Mouse (Mus musculus) limb, embryonic 14.5 days (tissue): Measurements from ENCODE around the gene Elk4. TPM values are rescaled to one million over a fixed set of nuclear protein-coding genes. Genes with fewer than 3 reads are reported as not detected.

Source experiments
- ATAC-seq: fragments of 200-750 bp; cut with Nextera tagmentation; 2 replicates; pipeline ENCODE4 v1.8.0; 2017; ENCODE audit warnings: low read depth, moderate number of reproducible peaks, moderate TSS enrichment; ENCODE audit not compliant: low FRiP score
- DNase-seq: peaks from one replicate; pipeline ENCODE4 v3.0.0-alpha.2; 2015; ENCODE audit warnings: low spot score
- H3K27ac ChIP-seq: fragments of 300-500 bp; sonication (generic); replicated peaks from 2 replicates; pipeline ENCODE4 v1.5.1; 2014; ENCODE audit warnings: low read depth, mild to moderate bottlenecking, low read length, moderate library complexity, mixed read lengths
- H3K27me3 ChIP-seq: fragments of 300-500 bp; sonication (generic); 2 replicates; pipeline ENCODE4 v1.6.1; 2014; ENCODE audit warnings: low read length, mixed read lengths; ENCODE audit not compliant: control insufficient read depth, insufficient read depth
- H3K36me3 ChIP-seq: fragments of 300-500 bp; sonication (generic); 2 replicates; pipeline ENCODE4 v1.6.1; 2014; ENCODE audit warnings: mild to moderate bottlenecking, low read length, moderate library complexity, mixed read lengths; ENCODE audit not compliant: control insufficient read depth, insufficient read depth
- H3K4me1 ChIP-seq: fragments of 300-500 bp; sonication (generic); 2 replicates; pipeline ENCODE4 v1.6.1; 2014; ENCODE audit warnings: antibody characterized with exemption, low read length, mixed read lengths; ENCODE audit not compliant: control insufficient read depth, insufficient read depth
- H3K4me2 ChIP-seq: fragments of 300-500 bp; sonication (generic); replicated peaks from 2 replicates; pipeline ENCODE4 v1.6.1; 2014; ENCODE audit warnings: low read depth, mild to moderate bottlenecking, low read length, moderate library complexity; ENCODE audit not compliant: severe bottlenecking
- H3K4me3 ChIP-seq: fragments of 300-500 bp; sonication (generic); replicated peaks from 2 replicates; pipeline ENCODE4 v1.5.1; 2014; ENCODE audit warnings: low read length
- H3K9ac ChIP-seq: fragments of 300-500 bp; sonication (generic); 2 replicates; pipeline ENCODE4 v1.6.1; 2014; ENCODE audit warnings: mild to moderate bottlenecking, low read depth, low read length, moderate library complexity; ENCODE audit not compliant: severe bottlenecking
- H3K9me3 ChIP-seq: fragments of 300-500 bp; sonication (generic); 2 replicates; pipeline ENCODE4 v1.6.1; 2016; ENCODE audit warnings: low read length; ENCODE audit not compliant: control insufficient read depth
- POLR2A ChIP-seq: fragments of 200-500 bp; IDR thresholded peaks from 2 replicates; pipeline ENCODE4 v1.8.0; 2012; ENCODE audit warnings: inconsistent platforms, mild to moderate bottlenecking, moderate library complexity, borderline replicate concordance; ENCODE audit not compliant: insufficient read depth, insufficient read length; ENCODE audit errors: extremely low read depth
- WGBS: fragments of 180-500 bp; shearing (Covaris S2); extraction: QIAGEN DNeasy Blood & Tissue Kit; methylation state at CpG from one replicate; pipeline ENCODE4 v1.1.7; 2014; 5-methylcytosine and 5-hydroxymethylcytosine counted together
- polyA plus RNA-seq, 2 experiments: library from polyadenylated mRNA; depleted of rRNA in 1 of 2; stranded (reverse) in 1 of 2; unstranded in 1 of 2; fragments of >200 nt; fragmentation: Nextera tagmentation in 1 of 2; extraction: Ambion mirVana in 1 of 2; gene quantifications; 2 replicates each; pipeline versions ENCODE4 v1.2.1 to v1.2.3; 2012 to 2014

The Elk4 gene
- polyA plus RNA-seq (2012; rRNA removed), result 26.8 and 30.0 TPM in 2 replicates
- 36.6 and 38.8 TPM in 2 replicates for polyA plus RNA-seq (2014; fragmentation: Nextera tagmentation; extraction: Ambion mirVana)

GRCm38 (mm10) chr1:132007282-132007815, at the start of gene Elk4:
TSS of gene Elk4 (plus strand) at chr1:132007607.
- Histone ChIP-seq H3K27me3 (no peaks in the 10 kb centered on the region), H3K9me3 (no peaks in the 10 kb centered on the region), H3K9ac (peak within 1 kb of the TSS; percentile 98), H3K4me3 (peak within 1 kb of the TSS; percentile 90), H3K4me1 (peaks cover 11% of the 10 kb centered on the region), H3K27ac (peak within 1 kb of the TSS; percentile 100), H3K36me3 (no peaks in the 10 kb centered on the region), H3K4me2 (peak within 1 kb of the TSS; percentile 49)
- 0 out of 2 replicates have a peak, but pooled peaks have one; percentile 58 for TF ChIP-seq POLR2A
- DNase-seq (peak; percentile 88), ATAC-seq (peak; percentile 90)
- under 1% methylated on average over 43 of the region's 61 CpGs for WGBS

GRCm38 (mm10) chr1:131961004-131961403, 46.4 kb upstream of the Elk4 start:
- H3K27ac ChIP-seq, result no peak overlapping the region

GRCm38 (mm10) chr1:131962606-131963084, 44.8 kb upstream of the Elk4 start, which contains the start of gene Slc45a3:
TSS of gene Slc45a3 (plus strand) at chr1:131962967.
- 0% methylated on average over 30 of the region's 35 CpGs for WGBS

More at GRCm38 (mm10) chr1:131961004-131961403, 46.4 kb upstream of the Elk4 start:
- WGBS, result 60% methylated on average over 2 of the region's 2 CpGs
- DNase-seq, result no peak
- Histone ChIP-seq H3K9ac (no peak overlapping the region), H3K36me3 (no peaks in the 10 kb centered on the region), H3K4me3 (no peak overlapping the region), H3K27me3 (peaks cover 29% of the 10 kb centered on the region), H3K4me1 (peaks cover 9% of the 10 kb centered on the region; the same call in 1 of the 2 replicates), H3K9me3 (no peaks in the 10 kb centered on the region), H3K4me2 (no peak overlapping the region)
- ATAC-seq, result no peak
- no peak for TF ChIP-seq POLR2A

GRCm38 (mm10) chr1:131963085-131963951, 44.1 kb upstream of the Elk4 start:
- H3K4me1 ChIP-seq, result peaks cover 9% of the 10 kb centered on the region; the same call in 1 of the 2 replicates
- no peak overlapping the region for H3K27ac ChIP-seq
- no peaks in the 10 kb centered on the region for H3K36me3 ChIP-seq
- WGBS, result under 1% methylated on average over 51 of the region's 76 CpGs
- H3K9ac ChIP-seq, result peak overlapping the region; percentile 64
- no peak for TF ChIP-seq POLR2A
- peak overlapping the region; percentile 99 for H3K4me2 ChIP-seq
- ATAC-seq, result peak; percentile 61
- H3K27me3 ChIP-seq, result peaks cover 29% of the 10 kb centered on the region
- peak overlapping the region; percentile 73 for H3K4me3 ChIP-seq
- H3K9me3 ChIP-seq, result no peaks in the 10 kb centered on the region
- DNase-seq, result peak; percentile 10

More at GRCm38 (mm10) chr1:131962606-131963084, 44.8 kb upstream of the Elk4 start, which contains the start of gene Slc45a3:
- Histone ChIP-seq H3K27me3 (peaks cover 29% of the 10 kb centered on the region), H3K4me1 (peaks cover 9% of the 10 kb centered on the region; the same call in 1 of the 2 replicates), H3K9me3 (no peaks in the 10 kb centered on the region), H3K9ac (peak within 1 kb of the TSS; percentile 64), H3K4me2 (peak within 1 kb of the TSS; percentile 99), H3K36me3 (no peaks in the 10 kb centered on the region), H3K4me3 (peak within 1 kb of the TSS; percentile 73), H3K27ac (no peak within 1 kb of the TSS)
- TF ChIP-seq POLR2A, result no peak
- ATAC-seq (peak; percentile 41), DNase-seq (no peak)

- peaks cover 29% of the 10 kb centered on the region for H3K27me3 ChIP-seq
- no peaks in the 10 kb centered on the region for H3K36me3 ChIP-seq
- peaks cover 9% of the 10 kb centered on the region; the same call in 1 of the 2 replicates for H3K4me1 ChIP-seq
- 41% methylated on average over 5 of the region's 5 CpGs for WGBS
- H3K4me2 ChIP-seq, result peak overlapping the region; percentile 99
- no peak overlapping the region for H3K27ac ChIP-seq
- DNase-seq (no peak), ATAC-seq (no peak)
- no peak overlapping the region for H3K9ac ChIP-seq
- TF ChIP-seq POLR2A, result no peak
- H3K9me3 ChIP-seq, result no peaks in the 10 kb centered on the region
- H3K4me3 ChIP-seq, result peak overlapping the region; percentile 73; the same call in 1 of the 2 replicates
Measured at GRCm38 (mm10) chr1:131964100-131964499, 43.3 kb upstream of the Elk4 start.
